Mouse (Mus musculus): Measurements from ENCODE around the gene Rem2.

Rem2 gene

GRCm38 (mm10) chr14:54475941-54476844 is at the start of gene Rem2:
Gene Rem2 (plus strand): TSS chr14:54476100.
- DNase-seq (ENCODE audit: low read depth, low spot score): peak; percentile 40

- peak; percentile 82 for DNase-seq (ENCODE audit: low read depth, low spot score)
These were observed 49.1 kb upstream of the Rem2 start, which contains the start of gene Mrpl52 for GRCm38 (mm10) chr14:54426689-54427398. Gene Mrpl52 (plus strand): TSS chr14:54426909.

DNA sequence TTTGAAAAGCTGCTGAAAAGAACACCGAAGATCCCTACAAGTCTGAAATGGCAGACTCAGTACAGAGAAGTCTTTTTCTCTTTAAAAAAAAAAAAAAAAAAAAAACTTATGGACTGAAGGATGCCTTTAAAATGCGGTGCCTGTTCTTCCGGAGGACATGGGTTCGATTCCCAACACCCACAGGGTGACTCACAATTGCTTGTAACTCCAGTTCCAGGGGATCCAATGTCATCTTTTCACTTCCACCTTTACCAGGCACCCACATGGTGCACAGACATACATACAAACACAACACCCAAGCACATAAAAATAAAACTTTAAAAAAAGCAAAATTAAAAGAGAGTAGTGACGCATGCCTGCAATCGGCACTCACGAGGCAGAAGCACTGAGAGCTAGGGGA is 48.2 kb upstream of the Rem2 start:
- no peak for DNase-seq (ENCODE audit: low read depth, low spot score)

DNA sequence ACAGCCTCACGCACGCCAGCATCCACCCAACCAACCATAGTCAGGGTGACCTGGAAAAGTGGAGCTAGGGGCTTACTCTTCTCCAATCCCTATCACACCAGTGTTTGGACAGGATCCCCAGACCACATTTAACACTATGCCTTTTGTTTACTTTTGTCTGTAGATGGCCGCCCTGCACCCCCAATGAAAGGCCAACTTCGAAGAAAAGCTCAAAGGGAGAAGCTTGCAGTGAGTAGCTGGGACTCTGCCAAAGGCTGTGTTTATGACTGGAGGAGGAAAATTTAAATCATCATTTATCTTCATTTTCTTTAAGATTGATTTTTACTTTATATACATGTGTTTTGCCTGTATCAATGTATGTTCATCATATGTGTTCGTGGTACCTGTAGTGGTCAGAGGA is 47.5 kb upstream of the Rem2 start:
- DNase-seq (ENCODE audit: low read depth, low spot score): no peak

DNA sequence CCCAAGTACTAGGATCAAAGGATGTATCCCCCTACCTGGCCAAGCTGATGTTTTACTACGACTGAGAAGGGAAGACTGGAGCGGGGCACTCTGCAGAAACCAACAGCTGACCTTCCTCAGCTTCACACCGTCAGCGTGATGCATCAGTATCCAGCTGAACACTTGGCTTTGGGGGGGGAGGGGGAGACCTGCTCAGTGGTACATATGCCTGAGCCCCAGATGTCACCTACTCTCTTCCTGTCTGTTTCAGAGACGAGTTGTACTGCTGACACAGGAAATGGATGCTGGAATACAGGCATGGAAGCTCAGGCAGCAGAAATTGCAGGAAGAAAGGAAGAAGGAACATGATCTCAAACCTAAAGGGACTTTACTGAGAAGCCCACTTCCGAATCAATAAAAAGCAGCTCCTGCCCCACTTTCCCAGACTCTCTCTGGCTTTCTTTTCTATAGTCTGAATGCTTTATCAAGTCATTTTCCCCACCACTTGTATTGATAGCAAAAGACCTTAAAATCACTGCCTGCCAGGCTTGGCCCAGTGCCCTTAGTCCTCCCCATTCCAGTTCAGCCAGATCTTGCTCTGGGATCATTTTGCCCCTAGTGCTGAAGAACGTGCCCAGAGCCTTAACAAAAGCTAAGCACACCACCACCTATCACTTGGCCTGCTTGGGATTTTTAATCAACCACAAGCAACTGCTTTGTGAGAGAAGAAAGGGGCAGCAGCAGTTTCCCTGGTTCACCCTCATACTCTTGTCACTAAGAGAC is 46.4 kb upstream of the Rem2 start:
- no peak for DNase-seq (ENCODE audit: low read depth, low spot score)

DNA sequence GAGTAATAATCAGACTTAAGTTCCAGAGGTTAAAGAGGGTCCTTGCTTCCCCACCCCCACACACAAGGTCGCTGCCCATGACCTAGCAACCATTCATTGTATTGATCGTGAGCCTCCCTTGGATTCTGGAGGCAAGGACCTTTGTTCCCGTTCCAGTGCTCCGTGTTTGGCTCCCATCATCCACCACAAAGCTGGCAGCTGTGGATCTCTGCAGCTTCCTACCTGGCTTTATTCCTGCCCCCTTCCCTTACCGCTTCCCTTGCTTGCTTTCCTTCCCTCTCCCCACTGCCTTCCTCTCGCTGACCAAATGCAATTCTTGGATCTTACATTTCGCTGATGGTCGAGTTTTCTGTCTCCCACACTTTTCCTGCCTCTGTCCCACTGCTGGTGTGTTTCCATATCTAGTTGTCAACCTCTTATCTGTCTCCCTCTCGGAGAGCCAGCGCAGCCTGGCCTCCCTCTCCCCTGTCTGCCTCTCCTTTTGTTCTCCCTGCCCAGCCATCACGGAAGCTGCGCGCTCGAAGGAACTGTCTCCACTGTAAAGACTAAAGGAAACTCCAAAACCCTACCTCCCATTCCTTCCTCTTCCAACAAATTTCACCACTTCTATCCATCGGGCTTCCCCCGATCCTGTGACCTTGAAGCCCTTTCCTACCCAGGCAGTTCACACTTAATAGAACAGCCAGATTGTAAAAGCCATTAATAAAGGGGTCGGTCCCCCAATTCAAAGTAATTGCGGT is 45.3 kb upstream of the Rem2 start:
- no peak for DNase-seq (ENCODE audit: low read depth, low spot score)

DNA sequence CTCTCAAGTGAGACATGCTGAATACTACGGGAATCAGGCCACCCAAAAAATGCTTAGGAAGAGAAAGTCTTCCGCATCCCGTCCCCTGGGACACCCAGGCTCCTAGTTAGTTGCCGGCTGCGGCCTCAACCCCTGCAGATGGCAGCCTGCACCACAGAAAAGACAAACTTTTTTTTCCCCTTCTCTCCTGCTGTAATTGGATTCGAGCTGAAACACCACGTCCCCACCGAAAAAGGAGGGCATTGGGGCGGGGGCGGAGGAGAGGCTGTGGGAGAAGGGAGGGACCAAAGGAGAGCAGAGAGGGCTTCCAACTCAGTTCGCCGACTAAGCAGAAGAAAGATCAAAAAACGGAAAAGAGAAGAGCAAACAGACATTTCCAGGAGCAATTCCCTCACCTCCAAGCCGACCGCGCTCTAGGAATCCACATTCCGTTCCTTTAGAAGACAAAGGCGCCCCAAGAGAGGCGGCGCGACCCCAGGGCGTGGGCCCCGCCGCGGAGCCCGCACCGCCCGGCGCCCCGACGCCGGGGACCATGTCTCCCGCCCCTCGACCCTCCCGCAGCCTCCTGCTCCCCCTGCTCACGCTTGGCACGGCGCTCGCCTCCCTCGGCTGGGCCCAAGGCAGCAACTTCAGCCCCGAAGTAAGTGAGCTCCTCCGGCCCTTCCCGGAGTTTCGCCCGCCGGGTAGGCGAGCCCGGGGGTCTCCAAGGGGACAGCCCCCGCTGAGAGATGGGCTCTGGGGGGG is 44.4 kb upstream of the Rem2 start, which contains the start of gene Mmp14:
Mmp14 (plus strand) TSS at position 279 of the 744 bp plus-strand sequence.
- no peak for DNase-seq (ENCODE audit: low read depth, low spot score)

DNA sequence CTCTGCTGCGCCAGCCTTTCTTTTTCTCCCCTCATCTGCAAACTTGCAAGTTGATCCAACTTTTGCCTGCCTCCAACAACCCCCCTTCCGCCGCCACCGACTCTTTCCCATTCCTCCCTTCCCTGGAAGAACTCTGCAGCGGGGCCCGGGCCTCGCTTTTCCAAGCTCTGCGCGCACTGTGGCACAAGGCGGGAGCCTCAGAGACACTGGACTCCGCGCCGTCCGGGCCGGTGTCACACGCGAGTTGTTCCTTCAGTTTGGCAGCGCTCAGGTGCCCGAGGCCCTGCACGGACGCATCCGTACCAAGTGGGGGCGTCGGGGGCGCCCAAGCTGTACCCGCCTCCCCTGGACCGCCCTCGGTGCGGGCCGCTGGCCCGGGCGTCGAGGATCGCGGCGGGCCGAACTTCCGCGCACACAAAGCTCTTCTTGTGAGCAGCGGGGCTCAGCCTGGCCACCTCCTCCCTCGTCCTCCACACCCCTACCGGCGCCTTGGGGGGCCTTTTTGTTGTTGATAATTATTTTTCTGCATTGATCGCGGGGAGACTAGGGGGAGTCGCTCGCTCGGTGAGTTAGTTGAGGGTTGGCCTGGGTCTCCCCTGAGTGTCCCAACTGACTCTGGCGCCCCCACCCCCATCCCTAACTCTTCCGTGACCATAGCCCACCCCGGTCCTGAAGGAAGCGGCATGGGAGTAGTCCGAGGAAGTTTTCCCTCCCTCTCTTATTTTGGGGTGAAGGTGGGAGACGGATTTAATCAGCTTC is 43.6 kb upstream of the Rem2 start:
- DNase-seq (ENCODE audit: low read depth, low spot score): no peak

GRCm38 (mm10) chr14:54432837-54433830 is 42.8 kb upstream of the Rem2 start:
- no peak for DNase-seq (ENCODE audit: low read depth, low spot score)

- DNase-seq (ENCODE audit: low read depth, low spot score): no peak
These were observed 41.9 kb upstream of the Rem2 start for GRCm38 (mm10) chr14:54433941-54434531.

- DNase-seq (ENCODE audit: low read depth, low spot score): no peak
These were observed 40.5 kb upstream of the Rem2 start for GRCm38 (mm10) chr14:54435194-54435918.

DNA sequence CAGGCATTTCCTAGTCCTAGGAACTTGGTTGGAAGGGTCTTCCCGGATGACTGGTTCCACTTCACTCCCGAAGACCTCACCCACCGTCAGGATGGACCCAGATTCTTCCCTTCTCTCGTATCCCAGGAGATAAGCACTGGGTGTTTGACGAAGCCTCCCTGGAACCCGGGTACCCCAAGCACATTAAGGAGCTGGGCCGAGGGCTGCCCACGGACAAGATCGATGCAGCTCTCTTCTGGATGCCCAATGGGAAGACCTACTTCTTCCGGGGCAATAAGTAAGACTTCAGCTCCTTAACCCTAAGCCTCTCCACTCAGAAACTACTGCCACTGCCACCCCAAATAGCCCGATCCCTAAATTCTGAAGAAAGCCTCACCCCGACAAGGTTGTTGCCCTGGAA is 36.7 kb upstream of the Rem2 start:
- DNase-seq (ENCODE audit: low read depth, low spot score): no peak

DNA sequence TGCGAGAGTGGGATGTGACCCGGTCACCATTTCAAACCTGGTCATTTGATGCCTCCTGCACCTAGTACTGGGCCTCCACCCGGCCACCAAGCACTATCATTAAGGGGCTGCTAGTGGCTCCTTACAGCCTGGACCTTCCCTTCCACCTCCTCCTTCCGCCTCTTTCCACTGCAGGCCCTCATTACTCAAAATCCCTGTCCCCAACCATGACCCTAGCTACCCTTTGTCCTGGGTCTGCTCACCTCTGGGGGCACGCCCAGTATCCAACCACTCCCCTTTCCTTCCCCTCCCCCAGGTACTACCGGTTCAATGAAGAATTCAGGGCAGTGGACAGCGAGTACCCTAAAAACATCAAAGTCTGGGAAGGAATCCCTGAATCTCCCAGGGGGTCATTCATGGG is 36.3 kb upstream of the Rem2 start:
- DNase-seq (ENCODE audit: low read depth, low spot score): no peak

DNA sequence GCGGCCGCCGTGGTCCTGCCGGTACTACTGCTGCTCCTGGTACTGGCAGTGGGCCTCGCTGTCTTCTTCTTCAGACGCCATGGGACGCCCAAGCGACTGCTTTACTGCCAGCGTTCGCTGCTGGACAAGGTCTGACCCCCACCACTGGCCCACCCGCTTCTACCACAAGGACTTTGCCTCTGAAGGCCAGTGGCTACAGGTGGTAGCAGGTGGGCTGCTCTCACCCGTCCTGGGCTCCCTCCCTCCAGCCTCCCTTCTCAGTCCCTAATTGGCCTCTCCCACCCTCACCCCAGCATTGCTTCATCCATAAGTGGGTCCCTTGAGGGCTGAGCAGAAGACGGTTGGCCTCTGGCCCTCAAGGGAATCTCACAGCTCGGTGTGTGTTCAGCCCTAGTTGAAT is 35.4 kb upstream of the Rem2 start:
- DNase-seq (ENCODE audit: low read depth, low spot score): no peak

DNA sequence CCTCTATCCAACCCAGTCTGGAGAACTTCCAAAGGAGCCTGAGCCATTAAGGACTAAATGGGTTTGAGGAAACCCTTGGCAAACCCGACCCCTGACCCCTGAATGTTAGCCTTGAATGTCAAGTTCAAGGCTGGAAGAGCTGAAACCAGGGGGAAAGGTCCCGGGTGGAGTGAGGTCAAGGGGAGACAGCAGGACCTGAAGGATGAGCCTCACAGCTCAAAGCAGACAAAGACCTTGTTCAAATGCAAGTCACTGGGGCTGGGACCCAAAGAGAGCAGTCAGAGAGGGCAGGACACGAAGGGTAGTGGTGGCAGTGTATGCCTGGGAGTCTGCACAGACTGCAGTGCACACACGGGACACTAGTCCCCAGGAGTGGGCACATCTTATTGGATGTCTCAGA is 34.5 kb upstream of the Rem2 start:
- no peak for DNase-seq (ENCODE audit: low read depth, low spot score)

DNA sequence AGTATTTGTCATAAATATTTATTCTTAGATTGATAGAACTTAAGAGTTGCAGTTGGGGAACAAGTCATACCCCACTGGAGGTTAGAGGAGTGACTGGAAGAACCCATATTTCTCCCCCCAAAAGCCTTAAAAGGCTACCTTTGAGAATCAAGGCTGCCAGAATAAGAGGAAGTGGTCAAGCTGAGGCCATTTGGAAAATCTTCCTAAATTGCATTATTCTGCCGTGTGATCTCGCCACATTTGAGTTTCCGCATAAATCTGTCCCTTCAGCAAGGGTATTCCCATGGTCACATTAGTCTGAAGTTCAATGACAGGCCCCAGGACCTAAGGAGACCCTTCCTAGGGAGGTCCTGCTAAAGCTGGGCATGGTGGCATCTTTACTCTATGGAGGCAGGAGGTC is 33.4 kb upstream of the Rem2 start:
- no peak for DNase-seq (ENCODE audit: low read depth, low spot score)

DNA sequence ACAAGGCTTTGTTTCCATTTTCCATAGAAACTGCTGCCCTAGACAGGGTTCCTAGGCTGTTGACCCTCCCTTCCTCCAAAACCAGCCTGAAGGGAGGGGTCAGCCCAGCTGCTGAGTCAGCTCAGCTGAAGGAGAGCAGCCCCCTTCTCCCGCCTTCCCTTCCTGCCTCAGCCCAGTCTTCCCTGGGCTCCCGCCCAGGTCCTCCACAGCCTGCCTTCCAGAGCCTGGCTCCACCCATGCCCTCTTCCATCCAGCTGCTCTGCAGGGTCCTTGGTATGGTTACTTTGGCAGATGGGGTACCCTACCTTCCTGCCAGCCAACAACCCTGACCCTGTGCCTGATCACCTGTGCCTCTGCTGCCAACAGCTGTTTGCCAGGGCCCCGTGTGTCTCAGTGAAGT is 32.7 kb upstream of the Rem2 start:
- no peak for DNase-seq (ENCODE audit: low read depth, low spot score)

All from retina, adult 2 months (tissue).